Mouse (Mus musculus) gastrocnemius, adult 8-10 months (tissue): ENCODE data around the gene Myh7. TPM values are rescaled to one million over a fixed set of nuclear protein-coding genes. Genes with fewer than 3 reads are reported as not detected.
"Not testable (repeated sequence)": the region's sequence is repeated elsewhere in the genome, so short reads cannot be mapped to it uniquely, and the experiment has no call there.

Source experiments
- DNase-seq, 2 experiments: peaks; one replicate each; pipeline ENCODE4 v3.0.0; 2022; ENCODE audit warnings: low spot score in 2 of 2
- total RNA-seq, 4 experiments: library from RNA; stranded (reverse); gene quantifications; 2 replicates each; pipeline ENCODE4 v1.2.4; 2022

Gene Myh7
- total RNA-seq, 4 experiments from 2014 or later = 508 to 760 (median 618) TPM

- no peak for DNase-seq
These were observed 26.1 kb downstream of the Myh7 start for GRCm38 (mm10) chr14:54968344-54968743.

- no peak for DNase-seq
These were observed 26.6 kb downstream of the Myh7 start for GRCm38 (mm10) chr14:54967874-54968273.

DNA sequence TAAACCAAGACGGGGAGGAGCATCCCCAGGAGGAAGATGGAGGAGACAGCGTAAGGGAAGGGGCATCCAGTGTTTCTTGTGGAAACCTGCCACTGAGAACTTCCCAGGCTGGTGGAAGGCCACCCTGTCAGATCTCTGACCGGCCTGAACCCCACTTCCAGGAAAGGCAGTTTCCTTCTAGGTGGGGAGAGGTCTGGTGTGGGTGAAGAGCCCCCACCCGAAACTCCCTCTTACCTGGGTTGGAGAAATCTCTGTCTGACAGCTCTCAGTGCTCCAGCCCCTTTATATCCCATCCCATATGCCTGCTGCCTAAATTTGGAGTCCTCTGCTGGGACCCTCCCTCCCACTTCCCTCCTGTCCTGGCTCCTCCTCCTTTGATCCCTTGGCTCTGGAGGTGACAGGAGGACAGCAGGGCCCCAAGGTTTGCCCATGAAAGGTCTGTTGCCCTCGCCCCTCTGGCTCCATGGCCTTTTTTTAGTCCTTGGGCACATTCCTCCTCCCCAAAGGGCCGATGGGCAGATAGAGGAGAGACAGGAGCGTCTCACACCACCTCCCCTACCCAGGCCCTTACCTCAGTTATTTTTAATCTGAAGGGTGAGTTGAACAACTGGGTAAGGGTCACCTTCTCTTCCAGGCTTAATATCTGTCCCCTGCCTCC, 28.0 kb downstream of the Myh7 start, which contains the start of gene Myh6:
Gene Myh6 (minus strand): TSS at position 608 of the 658 bp plus-strand sequence.
- no peak for DNase-seq

- DNase-seq = no peak
These were observed 28.8 kb downstream of the Myh7 start for GRCm38 (mm10) chr14:54965631-54966030.

DNA sequence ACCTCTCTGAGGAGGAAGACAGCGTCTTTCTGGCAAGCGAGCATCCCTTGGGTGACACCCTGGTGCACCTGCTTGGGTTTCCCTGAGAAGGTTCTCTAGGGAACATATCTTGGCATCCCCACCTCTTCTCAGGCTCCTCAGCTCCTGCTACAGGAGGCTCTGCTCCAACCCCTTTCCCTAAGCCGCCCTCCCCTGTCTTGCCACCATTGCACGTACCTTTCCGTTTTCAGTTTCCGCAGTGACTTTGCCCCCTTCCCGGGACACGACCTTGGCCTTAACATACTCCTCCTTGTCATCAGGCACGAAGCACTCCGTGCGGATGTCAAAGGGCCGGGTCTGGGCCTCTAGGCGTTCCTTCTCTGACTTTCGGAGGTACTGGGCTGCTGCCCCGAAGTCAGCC, 29.4 kb downstream of the Myh7 start:
- DNase-seq = no peak

DNA sequence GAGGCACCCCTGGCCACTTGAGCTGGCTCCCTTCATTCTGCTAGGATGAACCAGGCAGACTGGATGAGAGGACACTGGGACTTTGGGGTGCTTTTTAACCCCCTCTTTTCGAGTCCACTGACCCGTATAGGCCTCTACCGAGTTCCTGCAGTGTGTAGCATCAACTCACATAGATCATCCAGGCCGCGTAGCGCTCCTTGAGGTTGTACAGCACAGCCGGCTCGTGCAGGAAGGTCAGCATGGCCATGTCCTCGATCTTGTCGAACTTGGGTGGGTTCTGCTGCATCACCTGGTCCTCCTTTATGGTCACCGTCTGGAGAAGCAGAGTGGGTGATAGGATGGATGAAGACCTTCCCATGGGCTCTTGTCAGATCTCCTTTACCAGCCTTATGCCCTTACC, 30.7 kb downstream of the Myh7 start:
- DNase-seq = no peak

- no peak for DNase-seq
These were observed 31.7 kb downstream of the Myh7 start for GRCm38 (mm10) chr14:54962714-54963113.

GRCm38 (mm10) chr14:54961487-54961886, 32.9 kb downstream of the Myh7 start:
- DNase-seq = no peak

DNA sequence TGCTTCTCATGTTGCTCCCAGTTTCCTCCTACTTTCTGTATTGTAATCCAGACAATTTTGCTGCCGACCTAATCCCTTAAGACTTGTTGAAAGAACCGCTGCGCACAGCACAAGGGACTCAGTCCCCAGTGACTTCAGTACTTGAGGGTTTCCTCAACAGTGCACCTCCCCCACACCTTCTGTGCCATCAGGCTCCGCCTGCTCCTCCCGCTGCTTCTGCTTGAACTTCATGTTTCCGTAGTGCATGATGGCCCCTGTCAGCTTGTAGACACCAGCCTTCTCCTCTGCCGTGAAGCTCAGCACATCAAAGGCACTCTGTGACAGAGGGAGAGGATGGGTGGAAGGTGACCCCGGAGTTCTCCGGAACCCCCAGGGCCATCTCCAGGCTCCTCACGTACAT, 33.7 kb downstream of the Myh7 start:
- DNase-seq = no peak

- DNase-seq = not testable (repeated sequence)
These were observed 34.4 kb downstream of the Myh7 start for GRCm38 (mm10) chr14:54959853-54960613.

- DNase-seq = no peak
These were observed 35.2 kb downstream of the Myh7 start for GRCm38 (mm10) chr14:54959197-54959596.

DNA sequence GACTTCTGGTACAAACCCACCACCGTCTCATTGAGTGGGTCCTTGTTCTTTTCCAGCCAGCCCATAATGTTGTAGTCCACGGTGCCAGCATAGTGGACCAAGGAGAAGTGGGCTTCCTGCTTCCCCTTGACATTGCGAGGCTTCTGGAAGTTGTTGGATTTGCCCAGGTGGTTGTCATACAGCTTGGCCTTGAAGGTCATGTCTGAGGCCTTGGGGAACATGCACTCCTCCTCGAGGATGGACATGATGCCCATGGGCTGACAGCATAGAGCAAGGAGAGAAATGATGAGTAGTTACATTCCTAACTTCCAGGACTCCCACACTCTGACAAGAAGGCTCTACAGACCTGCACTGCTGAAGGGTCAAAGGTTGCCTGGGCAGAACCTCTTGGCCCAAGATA, 35.9 kb downstream of the Myh7 start:
- no peak for DNase-seq

- no peak for DNase-seq
These were observed 37.9 kb downstream of the Myh7 start for GRCm38 (mm10) chr14:54956533-54956932.

GRCm38 (mm10) chr14:54955481-54955880, 38.9 kb downstream of the Myh7 start:
- no peak for DNase-seq

DNA sequence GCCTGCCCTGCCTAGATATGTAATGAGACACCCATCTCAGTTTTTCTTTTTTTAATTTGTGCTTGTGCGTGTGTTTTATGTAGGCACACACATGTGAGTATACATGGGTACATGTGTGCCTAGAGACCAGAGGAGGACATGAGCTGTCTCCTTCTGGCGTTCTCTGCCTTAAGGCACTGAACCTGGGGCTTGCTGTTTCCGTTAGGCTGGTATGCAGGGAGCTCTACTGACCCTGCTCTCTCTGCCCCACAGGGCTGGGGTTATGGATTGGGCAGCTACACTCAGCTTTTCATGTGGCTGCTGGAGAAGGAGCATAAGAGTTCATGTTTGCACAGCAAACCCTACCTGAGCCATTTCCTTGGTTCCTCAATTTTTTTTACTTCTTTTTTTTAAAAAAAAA, 40.0 kb downstream of the Myh7 start:
- DNase-seq = no peak

DNA sequence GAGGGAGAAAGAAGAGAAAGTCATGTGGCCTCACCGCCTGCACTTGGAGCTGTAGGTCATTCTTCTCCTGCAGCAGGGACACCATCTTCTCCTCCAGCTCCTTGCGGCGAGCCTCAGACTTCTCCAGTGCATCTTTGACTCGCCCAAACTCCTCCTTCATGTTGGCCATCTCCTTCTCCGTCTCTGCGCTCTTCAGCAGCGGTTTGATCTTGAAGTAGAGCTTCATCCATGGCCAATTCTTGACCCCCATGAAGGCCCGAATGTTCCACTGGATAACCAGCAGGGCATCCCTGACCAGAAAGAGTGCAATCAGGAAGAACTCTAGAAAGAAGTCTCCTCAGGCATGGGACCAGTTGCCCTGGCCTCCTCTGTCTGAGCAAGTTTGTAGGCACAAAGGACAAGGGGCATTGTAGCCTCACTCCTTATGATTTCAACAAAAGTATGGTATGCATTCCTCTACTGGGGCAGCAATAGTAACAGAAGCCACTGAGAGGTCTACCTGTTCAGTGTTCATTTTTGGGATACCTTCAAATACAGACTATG, 40.7 kb downstream of the Myh7 start:
- DNase-seq = no peak

- DNase-seq = no peak
These were observed 42.8 kb downstream of the Myh7 start for GRCm38 (mm10) chr14:54951587-54951986.

DNA sequence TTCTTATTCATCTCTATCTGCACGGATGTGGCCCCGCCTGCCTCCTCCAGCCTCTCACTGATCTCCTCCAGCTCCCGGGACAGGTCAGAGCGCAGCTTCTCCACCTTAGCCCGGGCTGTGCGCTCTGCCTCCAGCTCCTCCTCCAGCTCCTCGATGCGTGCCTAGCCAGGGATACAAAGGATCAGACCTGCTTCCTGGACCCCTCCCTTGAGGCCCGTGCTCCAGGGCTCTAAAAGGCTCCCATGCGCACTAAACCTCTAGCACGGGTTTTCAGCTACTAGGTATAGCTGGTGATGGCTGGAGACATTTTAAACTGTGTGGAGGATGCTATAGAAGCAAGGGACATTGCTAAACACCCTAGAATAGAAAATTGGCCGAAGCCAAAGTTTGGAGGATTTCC, 43.9 kb downstream of the Myh7 start:
- no peak for DNase-seq

GRCm38 (mm10) chr14:54948781-54949180, 45.6 kb downstream of the Myh7 start:
- DNase-seq = no peak

DNA sequence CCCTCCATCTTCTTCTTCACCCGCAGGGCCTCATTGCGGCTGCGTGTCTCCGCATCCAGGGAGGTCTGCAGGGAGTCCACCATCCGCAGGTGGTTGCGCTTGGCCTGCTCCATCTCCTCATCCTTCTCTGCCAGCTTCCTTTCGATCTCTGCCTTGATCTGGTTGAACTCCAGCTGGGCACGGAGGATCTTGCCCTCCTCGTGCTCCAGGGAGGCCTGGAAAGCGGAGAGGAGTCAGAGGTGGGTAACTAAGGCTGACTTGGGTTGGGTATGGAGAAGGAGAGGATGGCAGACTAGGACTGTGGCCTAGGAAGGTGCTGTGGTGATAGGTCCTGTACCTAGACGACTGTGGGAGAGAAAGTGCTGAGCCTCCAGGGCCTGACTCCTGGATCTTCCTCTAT, 47.4 kb downstream of the Myh7 start:
- DNase-seq = not testable (repeated sequence)

DNA sequence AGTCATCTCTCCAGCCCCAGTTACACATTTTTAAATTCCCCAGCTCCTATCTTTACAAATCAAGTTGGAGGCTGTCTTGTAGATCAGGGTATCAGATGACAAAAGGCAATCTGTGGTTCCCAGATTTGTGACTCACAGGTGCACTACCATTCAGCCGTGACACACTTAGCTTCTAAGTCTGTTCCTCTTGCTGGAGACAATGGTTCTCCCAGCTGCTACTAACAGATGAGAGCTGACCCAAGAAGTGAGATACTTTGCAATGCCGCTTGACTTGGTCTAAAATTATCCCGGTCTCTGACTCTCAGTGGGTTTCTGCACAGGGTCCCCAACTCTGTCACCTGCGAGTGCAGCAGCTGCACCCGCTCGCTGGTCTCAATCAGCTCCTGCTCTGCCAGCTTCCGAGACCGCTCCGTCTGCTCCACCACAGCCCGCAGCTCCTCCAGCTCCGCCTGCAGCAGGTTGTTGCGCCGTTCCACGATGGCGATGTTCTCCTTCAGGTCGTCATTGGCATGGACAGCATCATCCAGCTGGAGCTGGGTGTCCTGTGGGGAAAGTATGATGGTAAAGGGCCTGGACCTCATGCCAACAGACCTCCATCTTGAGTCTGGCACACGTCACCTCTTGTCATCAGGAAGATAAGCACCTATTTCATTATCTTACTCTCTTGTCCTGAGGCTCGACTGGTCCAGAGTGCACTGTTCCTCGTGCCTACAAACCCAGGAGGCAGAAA, 48.3 kb downstream of the Myh7 start:
- DNase-seq = no peak

DNA sequence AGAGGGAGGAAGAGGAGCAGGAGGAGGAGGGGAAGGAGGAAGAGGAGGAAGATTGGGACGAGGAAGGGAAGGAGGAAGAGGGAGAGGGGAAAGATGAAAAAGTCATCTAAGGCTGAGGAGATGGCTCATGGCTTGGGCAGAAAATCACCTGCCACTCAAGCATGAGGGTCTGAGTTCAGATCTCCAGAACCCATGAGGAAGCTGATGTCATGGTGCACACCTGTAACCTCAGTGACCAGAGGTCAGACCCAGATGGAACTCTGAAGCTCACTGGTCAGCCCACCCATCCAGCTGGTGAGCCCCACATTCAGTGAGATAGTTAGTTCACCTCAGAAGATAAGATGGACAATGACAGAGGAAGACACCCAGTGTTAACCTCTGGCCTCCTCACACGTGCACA, 49.5 kb downstream of the Myh7 start:
- no peak for DNase-seq
